Mouse (Mus musculus): ENCODE measurements around the gene Clspn. TPM values are rescaled to one million over a fixed set of nuclear protein-coding genes. Genes with fewer than 3 reads are reported as not detected.

Gene Clspn
- polyA plus RNA-seq, 1 experiment from 2014 or later, result 44.0 TPM

GRCm38 (mm10) chr4:126616312-126616711 lies 59.6 kb downstream of the Clspn start:
- peaks cover 17% of the 10 kb centered on the region for H3K36me3 ChIP-seq
- H3K4me3 ChIP-seq, result no peak overlapping the region
- H3K9ac ChIP-seq, result no peak overlapping the region
- no peak overlapping the region for H3K27ac ChIP-seq
- H3K4me1 ChIP-seq, result peaks cover 15% of the 10 kb centered on the region
- no peaks in the 10 kb centered on the region for H3K27me3 ChIP-seq
- no peak for ATAC-seq (ENCODE audit: low FRiP score, low read depth)
- 83% methylated on average over 4 of the region's 4 CpGs for WGBS
- no peaks in the 10 kb centered on the region for H3K9me3 ChIP-seq
- H3K4me2 ChIP-seq (replicated peaks), result no peak overlapping the region

DNA sequence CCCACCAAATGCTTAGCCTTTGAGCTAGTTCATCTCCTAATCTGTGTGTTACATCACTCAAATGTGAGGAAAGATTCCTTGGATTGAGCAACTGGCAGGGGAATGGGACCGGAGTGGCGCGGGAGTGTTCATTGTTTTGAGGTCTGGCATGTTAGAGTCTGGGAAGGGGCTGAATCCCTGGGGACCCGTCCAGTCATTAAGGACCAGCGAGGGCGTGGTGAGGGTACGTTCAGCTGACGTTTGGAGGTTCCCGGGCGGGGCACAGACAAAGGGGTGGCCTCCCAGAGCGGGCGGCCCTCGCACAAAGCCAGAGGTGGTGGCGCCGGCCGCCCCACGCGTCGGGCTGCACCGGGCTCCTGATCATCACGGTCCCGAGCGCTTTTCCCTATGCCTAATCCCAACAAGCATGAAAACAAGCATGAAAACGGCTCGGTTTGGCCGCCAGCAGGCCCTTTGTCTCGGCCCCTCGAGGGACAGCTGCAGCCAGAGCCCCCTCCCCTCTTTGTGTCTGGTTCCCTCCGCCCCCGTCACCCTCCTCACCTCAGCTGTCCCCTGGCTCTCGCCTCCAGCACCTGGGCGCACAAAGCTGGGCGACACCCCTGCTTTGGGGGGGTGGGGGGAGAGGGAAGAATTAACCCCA lies 63.1 kb downstream of the Clspn start:
- H3K4me2 ChIP-seq (replicated peaks), result peak overlapping the region; percentile 76
- H3K4me1 ChIP-seq, result peaks cover 15% of the 10 kb centered on the region
- H3K27ac ChIP-seq, result no peak overlapping the region; the same call in 1 of the 2 replicates
- H3K27me3 ChIP-seq, result no peaks in the 10 kb centered on the region
- no peaks in the 10 kb centered on the region for H3K9me3 ChIP-seq
- no peaks in the 10 kb centered on the region for H3K36me3 ChIP-seq
- 2% methylated on average over 33 of the region's 33 CpGs for WGBS
- H3K9ac ChIP-seq, result peak overlapping the region; percentile 67
- peak overlapping the region; percentile 42 for H3K4me3 ChIP-seq
- peak; percentile 46 for ATAC-seq (ENCODE audit: low FRiP score, low read depth)

GRCm38 (mm10) chr4:126620349-126620874 lies 63.7 kb downstream of the Clspn start:
- no peak for ATAC-seq (ENCODE audit: low FRiP score, low read depth)
- Histone ChIP-seq H3K36me3 (no peaks in the 10 kb centered on the region), H3K4me1 (peaks cover 15% of the 10 kb centered on the region), H3K27ac (no peak overlapping the region; the same call in 1 of the 2 replicates), H3K9me3 (no peaks in the 10 kb centered on the region), H3K4me2 (replicated peaks) (peak overlapping the region; percentile 76), H3K4me3 (peak overlapping the region; percentile 42), H3K9ac (peak overlapping the region; percentile 67), H3K27me3 (no peaks in the 10 kb centered on the region)
- WGBS, result 29% methylated on average over 13 of the region's 13 CpGs

DNA sequence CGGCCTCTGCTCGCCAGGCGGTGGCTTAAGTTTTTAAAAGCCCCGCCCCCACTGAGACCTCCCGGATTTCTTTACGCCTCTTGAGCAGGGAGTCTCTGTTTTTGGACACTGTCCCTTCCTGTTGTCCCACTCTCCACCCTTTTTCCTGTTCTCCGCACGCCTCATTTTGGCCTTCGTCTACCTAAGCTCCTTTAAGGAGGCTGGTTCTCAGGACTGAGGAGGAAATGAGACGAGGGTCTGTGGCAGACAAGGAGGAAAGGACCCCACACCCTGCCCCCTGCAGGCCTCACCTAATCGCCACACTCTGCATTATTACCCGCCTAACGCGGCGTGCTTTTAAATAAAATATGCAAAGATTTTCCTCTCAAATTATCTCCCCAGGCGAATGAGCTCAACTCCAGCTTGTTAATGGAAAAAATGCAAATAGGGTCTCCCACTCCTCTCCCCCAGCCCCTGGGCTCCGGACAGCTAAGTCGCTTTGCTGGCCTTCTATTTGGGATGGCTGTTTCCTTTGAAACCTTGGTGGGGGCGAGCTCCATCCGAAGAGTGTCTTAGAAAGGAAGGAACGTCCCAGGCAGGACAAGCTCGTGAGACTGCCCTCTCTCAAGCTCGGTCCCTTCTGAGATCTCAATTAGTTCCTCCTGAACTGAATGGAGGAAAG lies 70.4 kb downstream of the Clspn start:
- no peaks in the 10 kb centered on the region for H3K9me3 ChIP-seq
- H3K4me1 ChIP-seq, result peaks cover 13% of the 10 kb centered on the region
- no peaks in the 10 kb centered on the region for H3K27me3 ChIP-seq
- H3K4me3 ChIP-seq, result peak overlapping the region; percentile 15
- no peaks in the 10 kb centered on the region for H3K36me3 ChIP-seq
- peak overlapping the region; percentile 43 for H3K9ac ChIP-seq
- peak overlapping the region; percentile 28; the same call in 1 of the 2 replicates for H3K27ac ChIP-seq
- WGBS, result 2% methylated on average over 23 of the region's 23 CpGs
- peak overlapping the region; percentile 57 for H3K4me2 ChIP-seq (replicated peaks)
- ATAC-seq (ENCODE audit: low FRiP score, low read depth), result peak; percentile 69; the same call in 1 of the 2 replicates

- Histone ChIP-seq H3K36me3 (no peaks in the 10 kb centered on the region), H3K4me2 (replicated peaks) (no peak overlapping the region), H3K9ac (no peak overlapping the region), H3K4me3 (no peak overlapping the region), H3K4me1 (peaks cover 13% of the 10 kb centered on the region), H3K9me3 (no peaks in the 10 kb centered on the region), H3K27me3 (peaks cover 16% of the 10 kb centered on the region), H3K27ac (no peak overlapping the region)
- WGBS, result 46% methylated on average over 2 of the region's 2 CpGs
- ATAC-seq (ENCODE audit: low FRiP score, low read depth), result no peak
Observed at GRCm38 (mm10) chr4:126631922-126632321, 75.2 kb downstream of the Clspn start.

- peaks cover 17% of the 10 kb centered on the region for H3K27me3 ChIP-seq
- H3K27ac ChIP-seq, result no peak overlapping the region
- H3K36me3 ChIP-seq, result no peaks in the 10 kb centered on the region
- ATAC-seq (ENCODE audit: low FRiP score, low read depth), result no peak
- no peaks in the 10 kb centered on the region for H3K9me3 ChIP-seq
- no peak overlapping the region for H3K9ac ChIP-seq
- WGBS, result 61% methylated on average over 3 of the region's 3 CpGs
- peaks cover 5% of the 10 kb centered on the region; the same call in 1 of the 2 replicates for H3K4me1 ChIP-seq
- H3K4me3 ChIP-seq, result no peak overlapping the region
- no peak overlapping the region for H3K4me2 ChIP-seq (replicated peaks)
Observed at GRCm38 (mm10) chr4:126632668-126633067, 75.9 kb downstream of the Clspn start.

DNA sequence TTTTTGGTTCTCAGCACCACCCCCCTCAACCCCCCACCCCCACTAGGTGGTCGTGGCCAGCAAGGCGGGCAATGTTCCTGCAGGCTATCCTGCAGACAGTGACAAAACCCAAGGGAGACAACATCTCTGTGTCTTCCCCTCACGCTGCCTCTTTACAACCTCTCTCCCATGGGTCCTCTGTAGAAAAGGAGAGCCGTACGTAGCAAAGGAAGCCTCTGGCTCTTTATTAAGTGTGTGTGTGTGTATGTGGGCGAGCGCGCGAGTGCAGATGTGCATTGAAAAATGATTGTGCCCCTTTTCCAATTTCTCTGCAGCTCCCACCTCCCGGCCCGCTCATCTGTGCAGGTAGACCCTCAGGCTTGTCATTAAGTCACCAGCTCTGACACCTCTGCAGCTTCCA lies 79.6 kb downstream of the Clspn start:
- Histone ChIP-seq H3K36me3 (no peaks in the 10 kb centered on the region), H3K27ac (no peak overlapping the region), H3K9ac (no peak overlapping the region), H3K27me3 (peaks cover 25% of the 10 kb centered on the region), H3K4me2 (replicated peaks) (no peak overlapping the region), H3K4me1 (peaks cover 3% of the 10 kb centered on the region; the same call in 1 of the 2 replicates), H3K9me3 (no peaks in the 10 kb centered on the region), H3K4me3 (no peak overlapping the region)
- 19% methylated on average over 11 of the region's 11 CpGs for WGBS
- ATAC-seq (ENCODE audit: low FRiP score, low read depth), result no peak

- H3K27me3 ChIP-seq, result peaks cover 25% of the 10 kb centered on the region
- no peak for ATAC-seq (ENCODE audit: low FRiP score, low read depth)
- H3K27ac ChIP-seq, result no peak overlapping the region
- H3K36me3 ChIP-seq, result no peaks in the 10 kb centered on the region
- H3K9me3 ChIP-seq, result no peaks in the 10 kb centered on the region
- no peak overlapping the region for H3K4me3 ChIP-seq
- H3K9ac ChIP-seq, result no peak overlapping the region
- no peak overlapping the region for H3K4me2 ChIP-seq (replicated peaks)
- H3K4me1 ChIP-seq, result peaks cover 3% of the 10 kb centered on the region; the same call in 1 of the 2 replicates
- 58% methylated on average over 4 of the region's 4 CpGs for WGBS
Observed at GRCm38 (mm10) chr4:126637446-126637845, 80.7 kb downstream of the Clspn start.

DNA sequence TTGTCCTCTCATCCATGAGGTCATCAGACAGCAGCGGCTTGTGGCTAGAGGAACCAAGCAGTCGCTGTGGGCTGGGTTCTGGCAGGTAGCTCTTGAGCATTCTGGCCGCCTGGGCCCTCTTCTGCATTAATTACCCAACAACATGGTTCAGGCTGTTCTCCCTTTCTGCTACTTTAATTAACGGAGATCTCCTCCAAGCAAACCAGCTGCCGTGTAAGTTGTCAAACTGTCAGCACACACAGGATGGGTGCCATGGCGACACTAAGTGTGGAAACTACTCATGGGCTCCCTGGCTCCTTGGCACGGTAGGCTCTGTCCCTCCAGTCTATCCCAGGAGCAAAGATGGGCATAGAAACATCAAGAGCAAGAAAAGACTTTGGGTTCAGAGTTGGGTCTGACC lies 82.6 kb downstream of the Clspn start:
- H3K9me3 ChIP-seq, result no peaks in the 10 kb centered on the region
- WGBS, result 57% methylated on average over 7 of the region's 7 CpGs
- no peak overlapping the region for H3K27ac ChIP-seq
- peaks cover 25% of the 10 kb centered on the region for H3K27me3 ChIP-seq
- no peak for ATAC-seq (ENCODE audit: low FRiP score, low read depth)
- no peak overlapping the region for H3K4me2 ChIP-seq (replicated peaks)
- peaks cover 3% of the 10 kb centered on the region; the same call in 1 of the 2 replicates for H3K4me1 ChIP-seq
- no peak overlapping the region for H3K9ac ChIP-seq
- H3K36me3 ChIP-seq, result no peaks in the 10 kb centered on the region
- no peak overlapping the region for H3K4me3 ChIP-seq

DNA sequence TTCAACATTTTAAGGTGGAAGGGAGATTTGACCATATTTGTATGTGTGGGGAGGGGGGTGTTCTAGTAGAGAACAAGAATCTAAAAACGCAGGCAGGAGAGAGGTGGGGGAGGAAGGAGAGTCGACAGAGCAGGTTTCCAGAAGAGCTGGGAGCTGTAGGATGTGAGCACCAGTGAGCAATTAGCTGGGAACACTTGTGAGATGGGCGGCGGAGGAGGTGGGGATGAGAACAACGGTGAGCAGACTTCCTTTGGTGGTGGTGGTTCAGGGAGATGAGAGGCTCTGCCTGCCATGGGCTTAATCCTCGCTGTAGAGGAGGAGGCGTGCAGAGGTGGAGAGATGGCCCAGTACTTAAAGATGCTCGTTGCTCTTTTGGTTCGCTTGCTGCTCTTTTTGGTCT lies 85.2 kb downstream of the Clspn start:
- H3K9ac ChIP-seq, result no peak overlapping the region
- H3K27ac ChIP-seq, result no peak overlapping the region
- 40% methylated on average over 9 of the region's 9 CpGs for WGBS
- H3K9me3 ChIP-seq, result no peaks in the 10 kb centered on the region
- no peak overlapping the region for H3K4me2 ChIP-seq (replicated peaks)
- H3K4me1 ChIP-seq, result no peaks in the 10 kb centered on the region
- no peaks in the 10 kb centered on the region for H3K36me3 ChIP-seq
- peaks cover 15% of the 10 kb centered on the region for H3K27me3 ChIP-seq
- H3K4me3 ChIP-seq, result no peak overlapping the region
- ATAC-seq (ENCODE audit: low FRiP score, low read depth), result no peak
